Mouse (Mus musculus): ENCODE data around the gene Smarcc1. TPM values are rescaled to one million over a fixed set of nuclear protein-coding genes. Genes with fewer than 3 reads are reported as not detected.

Smarcc1 gene
- polyA plus RNA-seq, 1 experiment from 2014 or later = 115 TPM

GRCm38 (mm10) chr9:110272330-110272729, 154.8 kb downstream of the Smarcc1 start:
- Histone ChIP-seq H3K4me1 (no peaks in the 10 kb centered on the region), H3K27ac (no peak overlapping the region), H3K4me3 (no peak overlapping the region), H3K9ac (no peak overlapping the region), H3K36me3 (no peaks in the 10 kb centered on the region), H3K9me3 (no peaks in the 10 kb centered on the region), H3K4me2 (no peak overlapping the region), H3K27me3 (no peaks in the 10 kb centered on the region)
- ATAC-seq (ENCODE audit: insufficient number of reproducible peaks, low FRiP score, low TSS enrichment, low read depth) = no peak
- 92% methylated on average over 3 of the region's 3 CpGs for WGBS

- Histone ChIP-seq H3K9me3 (no peaks in the 10 kb centered on the region), H3K4me3 (no peak overlapping the region), H3K36me3 (no peaks in the 10 kb centered on the region), H3K27ac (no peak overlapping the region), H3K4me2 (no peak overlapping the region), H3K4me1 (no peaks in the 10 kb centered on the region), H3K9ac (no peak overlapping the region), H3K27me3 (no peaks in the 10 kb centered on the region)
- WGBS = 59% methylated on average over 4 of the region's 4 CpGs
- ATAC-seq (ENCODE audit: insufficient number of reproducible peaks, low FRiP score, low TSS enrichment, low read depth) = no peak
These were observed 156.0 kb downstream of the Smarcc1 start for GRCm38 (mm10) chr9:110273507-110273906.

GRCm38 (mm10) chr9:110275882-110276281, 158.4 kb downstream of the Smarcc1 start:
- Histone ChIP-seq H3K27me3 (no peaks in the 10 kb centered on the region), H3K36me3 (no peaks in the 10 kb centered on the region), H3K4me3 (no peak overlapping the region), H3K9ac (no peak overlapping the region), H3K27ac (no peak overlapping the region), H3K4me1 (no peaks in the 10 kb centered on the region), H3K4me2 (no peak overlapping the region), H3K9me3 (no peaks in the 10 kb centered on the region)
- no peak for ATAC-seq (ENCODE audit: insufficient number of reproducible peaks, low FRiP score, low TSS enrichment, low read depth)
- WGBS = 33% methylated on average over 5 of the region's 5 CpGs

- Histone ChIP-seq H3K4me3 (no peak overlapping the region), H3K9ac (no peak overlapping the region), H3K4me1 (no peaks in the 10 kb centered on the region), H3K4me2 (no peak overlapping the region), H3K27me3 (no peaks in the 10 kb centered on the region), H3K27ac (no peak overlapping the region), H3K36me3 (no peaks in the 10 kb centered on the region), H3K9me3 (no peaks in the 10 kb centered on the region)
- 47% methylated on average over 8 of the region's 8 CpGs for WGBS
- no peak for ATAC-seq (ENCODE audit: insufficient number of reproducible peaks, low FRiP score, low TSS enrichment, low read depth)
These were observed 159.9 kb downstream of the Smarcc1 start for GRCm38 (mm10) chr9:110277431-110277881.

GRCm38 (mm10) chr9:110284075-110284697, 166.7 kb downstream of the Smarcc1 start:
- H3K4me3 ChIP-seq = no peak overlapping the region
- ATAC-seq (ENCODE audit: insufficient number of reproducible peaks, low FRiP score, low TSS enrichment, low read depth) = no peak
- WGBS = 92% methylated on average over 10 of the region's 10 CpGs

GRCm38 (mm10) chr9:110287321-110287924, 169.9 kb downstream of the Smarcc1 start:
- ATAC-seq (ENCODE audit: insufficient number of reproducible peaks, low FRiP score, low TSS enrichment, low read depth) = no peak
- no peaks in the 10 kb centered on the region for H3K36me3 ChIP-seq
- 67% methylated on average over 7 of the region's 7 CpGs for WGBS
- H3K4me2 ChIP-seq = no peak overlapping the region
- H3K9ac ChIP-seq = no peak overlapping the region
- H3K9me3 ChIP-seq = no peaks in the 10 kb centered on the region
- no peaks in the 10 kb centered on the region for H3K27me3 ChIP-seq
- no peak overlapping the region for H3K27ac ChIP-seq
- no peak overlapping the region for H3K4me3 ChIP-seq
- no peaks in the 10 kb centered on the region for H3K4me1 ChIP-seq

More at GRCm38 (mm10) chr9:110284075-110284697, 166.7 kb downstream of the Smarcc1 start:
- Histone ChIP-seq H3K9me3 (no peaks in the 10 kb centered on the region), H3K4me2 (no peak overlapping the region), H3K27me3 (no peaks in the 10 kb centered on the region), H3K9ac (no peak overlapping the region), H3K4me1 (no peaks in the 10 kb centered on the region), H3K27ac (no peak overlapping the region), H3K36me3 (no peaks in the 10 kb centered on the region)

Small RNA genes lying within 50 kb of the gene (microRNA-seq; reads per million reads assigned to microRNA genes)
- 85.9 reads per million, percentile 48 among the genes with 10 or more reads in this experiment for gene Mir6236

Other genes with a start within 250 kb of the Smarcc1 start
- gene Cdc25a, start 242.1 kb upstream of the Smarcc1 start, polyA plus RNA-seq (2015; fragmentation: Nextera tagmentation; extraction: Ambion mirVana) = 25.4 and 27.1 TPM in 2 replicates
- gene Map4, start 186.2 kb upstream of the Smarcc1 start, polyA plus RNA-seq (2015; fragmentation: Nextera tagmentation; extraction: Ambion mirVana) = 67.1 and 80.0 TPM in 2 replicates
- 113 and 117 TPM in 2 replicates for gene Dhx30, start 122 bp downstream of the Smarcc1 start, polyA plus RNA-seq (2015; fragmentation: Nextera tagmentation; extraction: Ambion mirVana)
- gene Cspg5, start 126.1 kb downstream of the Smarcc1 start, polyA plus RNA-seq (2015; fragmentation: Nextera tagmentation; extraction: Ambion mirVana) = 4.0 and 8.9 TPM in 2 replicates
- gene Elp6, start 187.5 kb downstream of the Smarcc1 start, polyA plus RNA-seq (2015; fragmentation: Nextera tagmentation; extraction: Ambion mirVana) = 22.9 and 25.9 TPM in 2 replicates
- gene Scap, start 215.6 kb downstream of the Smarcc1 start, polyA plus RNA-seq (2015; fragmentation: Nextera tagmentation; extraction: Ambion mirVana) = 35.0 and 38.8 TPM in 2 replicates